Mouse (Mus musculus) hindbrain, postnatal 0 days (tissue): ENCODE data around the gene Slc1a3. TPM values are rescaled to one million over a fixed set of nuclear protein-coding genes. Genes with fewer than 3 reads are reported as not detected.

ENCODE experiments used
- ATAC-seq: fragments of 200-750 bp; cut with Nextera tagmentation; 2 replicates; pipeline ENCODE4 v1.8.0; 2017; ENCODE audit warnings: mild to moderate bottlenecking, moderate TSS enrichment, moderate library complexity
- DNase-seq: peaks from one replicate; pipeline ENCODE4 v3.0.0-alpha.2; 2015; ENCODE audit warnings: low spot score
- H3K27ac ChIP-seq: fragments of 300-500 bp; sonication (generic); 2 replicates; pipeline ENCODE4 v1.5.1; 2014; ENCODE audit warnings: mild to moderate bottlenecking
- H3K27me3 ChIP-seq: fragments of 300-500 bp; sonication (generic); 2 replicates; pipeline ENCODE4 v1.6.1; 2014; ENCODE audit warnings: low read length, mixed read lengths; ENCODE audit not compliant: insufficient read depth
- H3K36me3 ChIP-seq: fragments of 300-500 bp; sonication (generic); 2 replicates; pipeline ENCODE4 v1.6.1; 2014; ENCODE audit warnings: low read length, mixed read lengths; ENCODE audit not compliant: insufficient read depth
- H3K4me1 ChIP-seq: fragments of 300-500 bp; sonication (generic); 2 replicates; pipeline ENCODE4 v1.6.1; 2014; ENCODE audit warnings: antibody characterized with exemption, low read length, mixed read lengths; ENCODE audit not compliant: insufficient read depth
- H3K4me2 ChIP-seq: fragments of 300-500 bp; sonication (generic); 2 replicates; pipeline ENCODE4 v1.6.1; 2014; ENCODE audit warnings: low read depth, mild to moderate bottlenecking, low read length, moderate library complexity, mixed read lengths
- H3K4me3 ChIP-seq: fragments of 300-500 bp; sonication (generic); 2 replicates; pipeline ENCODE4 v1.5.1; 2014; ENCODE audit warnings: low read length
- H3K9ac ChIP-seq: fragments of 300-500 bp; sonication (generic); replicated peaks from 2 replicates; pipeline ENCODE4 v1.6.1; 2014; ENCODE audit warnings: mild to moderate bottlenecking, low read length, moderate library complexity, mixed read lengths
- H3K9me3 ChIP-seq: fragments of 300-500 bp; sonication (generic); 2 replicates; pipeline ENCODE4 v1.6.1; 2016; ENCODE audit warnings: low read length, mixed read lengths
- CTCF ChIP-seq: IDR thresholded peaks from 2 replicates; pipeline ENCODE4 v1.5.1; 2016; ENCODE audit warnings: antibody characterized with exemption, control low read depth, low read depth
- WGBS: fragments of 180-500 bp; shearing (Covaris S2); extraction: QIAGEN DNeasy Blood & Tissue Kit; methylation state at CpG from one replicate; pipeline ENCODE4 v1.1.7; 2014; 5-methylcytosine and 5-hydroxymethylcytosine counted together
- polyA plus RNA-seq: library from polyadenylated mRNA; unstranded; fragments of >200 nt; fragmentation: Nextera tagmentation; extraction: Ambion mirVana; gene quantifications from 2 replicates; pipeline ENCODE4 v1.2.1, GENCODE M21; 2015
- total RNA-seq: library from RNA; depleted of rRNA; stranded (reverse); fragments of >200 nt; gene quantifications from 2 replicates; pipeline ENCODE4 v1.2.3, GENCODE M21; 2014

Slc1a3 gene
- total and polyA plus RNA-seq, 2 experiments from 2014 or later: 288 to 320 TPM

- ATAC-seq (peak; percentile 50), DNase-seq (peak; percentile 83)
- Histone ChIP-seq H3K4me3 (no peak overlapping the region), H3K36me3 (no peaks in the 10 kb centered on the region), H3K4me1 (no peaks in the 10 kb centered on the region), H3K27ac (no peak overlapping the region), H3K27me3 (no peaks in the 10 kb centered on the region), H3K4me2 (no peak overlapping the region), H3K9ac (no peak overlapping the region), H3K9me3 (no peaks in the 10 kb centered on the region)
- WGBS: 42% methylated on average over 7 of the region's 7 CpGs
- TF ChIP-seq CTCF: peak; percentile 94
Measured at GRCm38 (mm10) chr15:8625370-8625769, 85.2 kb downstream of the Slc1a3 start.

- TF ChIP-seq CTCF: peak; percentile 70
- no peaks in the 10 kb centered on the region for H3K36me3 ChIP-seq
- H3K9me3 ChIP-seq: no peaks in the 10 kb centered on the region
- H3K4me1 ChIP-seq: no peaks in the 10 kb centered on the region
- no peaks in the 10 kb centered on the region for H3K27me3 ChIP-seq
- no peak overlapping the region for H3K9ac ChIP-seq
- no peak overlapping the region for H3K4me3 ChIP-seq
- H3K27ac ChIP-seq: no peak overlapping the region
- H3K4me2 ChIP-seq: no peak overlapping the region
- peak; percentile 59 for DNase-seq
- ATAC-seq: no peak
Measured at GRCm38 (mm10) chr15:8623879-8624278, 86.7 kb downstream of the Slc1a3 start.

- H3K4me1 ChIP-seq: 0 out of 2 replicates have a peak, but pooled peaks cover 4% of the 10 kb centered on the region
- H3K27ac ChIP-seq: no peak overlapping the region
- no peak overlapping the region for H3K9ac ChIP-seq
- TF ChIP-seq CTCF: no peak
- H3K27me3 ChIP-seq: no peaks in the 10 kb centered on the region
- DNase-seq (no peak), ATAC-seq (no peak)
- no peaks in the 10 kb centered on the region for H3K36me3 ChIP-seq
- H3K4me2 ChIP-seq: no peak overlapping the region
- H3K4me3 ChIP-seq: no peak overlapping the region
- H3K9me3 ChIP-seq: no peaks in the 10 kb centered on the region
- WGBS: 77% methylated on average over 18 of the region's 18 CpGs
Measured at GRCm38 (mm10) chr15:8619479-8620026, 91.0 kb downstream of the Slc1a3 start.

GRCm38 (mm10) chr15:8616290-8616689 is 94.3 kb downstream of the Slc1a3 start:
- Histone ChIP-seq H3K27ac (no peak overlapping the region), H3K9me3 (no peaks in the 10 kb centered on the region), H3K36me3 (no peaks in the 10 kb centered on the region), H3K4me1 (0 out of 2 replicates have a peak, but pooled peaks cover 4% of the 10 kb centered on the region), H3K9ac (no peak overlapping the region), H3K27me3 (no peaks in the 10 kb centered on the region), H3K4me3 (no peak overlapping the region), H3K4me2 (no peak overlapping the region)
- ATAC-seq (no peak), DNase-seq (no peak)
- WGBS: 78% methylated on average over 12 of the region's 12 CpGs
- TF ChIP-seq CTCF: no peak

- Histone ChIP-seq H3K9ac (no peak overlapping the region), H3K4me1 (0 out of 2 replicates have a peak, but pooled peaks cover 4% of the 10 kb centered on the region), H3K27me3 (no peaks in the 10 kb centered on the region), H3K4me3 (no peak overlapping the region), H3K36me3 (no peaks in the 10 kb centered on the region), H3K9me3 (no peaks in the 10 kb centered on the region), H3K4me2 (no peak overlapping the region), H3K27ac (no peak overlapping the region)
- DNase-seq: no peak
- no peak for TF ChIP-seq CTCF
- 61% methylated on average over 11 of the region's 11 CpGs for WGBS
- ATAC-seq: no peak
Measured at GRCm38 (mm10) chr15:8615511-8616224, 94.9 kb downstream of the Slc1a3 start.

- no peak for TF ChIP-seq CTCF
- ATAC-seq (no peak), DNase-seq (no peak)
- H3K9ac ChIP-seq: no peak overlapping the region
- H3K36me3 ChIP-seq: no peaks in the 10 kb centered on the region
- no peak overlapping the region for H3K4me3 ChIP-seq
- no peak overlapping the region for H3K27ac ChIP-seq
- 0 out of 2 replicates have a peak, but pooled peaks cover 4% of the 10 kb centered on the region for H3K4me1 ChIP-seq
- WGBS: 81% methylated on average over 5 of the region's 5 CpGs
- no peaks in the 10 kb centered on the region for H3K27me3 ChIP-seq
- H3K4me2 ChIP-seq: no peak overlapping the region
- H3K9me3 ChIP-seq: no peaks in the 10 kb centered on the region
Measured at GRCm38 (mm10) chr15:8614701-8615100, 95.9 kb downstream of the Slc1a3 start.
